Mouse (Mus musculus) heart, postnatal 25 days (tissue): ENCODE data around the gene Gys1. TPM values are rescaled to one million over a fixed set of nuclear protein-coding genes. Genes with fewer than 3 reads are reported as not detected.

ENCODE experiments used
- microRNA-seq: library from miRNA; unstranded; fragments of <30 nt; microRNA quantifications from one replicate; pipeline ENCODE4 v1.2.0, GENCODE M21; 2022
- total RNA-seq, 2 experiments: library from RNA; stranded (reverse); gene quantifications; 2 replicates each; pipeline ENCODE4 v1.2.3; 2021

The Gys1 gene
- total RNA-seq, 2 experiments from 2014 or later = 93.1 to 98.1 TPM

Small RNA genes lying within 50 kb of the gene (microRNA-seq; reads per million reads assigned to microRNA genes)
- gene Gm22133 = not detected

Other genes with a start within 250 kb of the Gys1 start
- not detected for gene Ccdc155, start 230.0 kb upstream of the Gys1 start, total RNA-seq
- gene Dkkl1, start 222.7 kb upstream of the Gys1 start, total RNA-seq = not detected
- gene Tead2, start 219.1 kb upstream of the Gys1 start, total RNA-seq = 10 to 100 TPM in 1 of 2 experiments, 1 to 10 TPM in 1; 7.0 to 12.0 TPM
- 1 to 10 TPM; 2.9 to 3.2 TPM for gene Cd37, start 195.7 kb upstream of the Gys1 start, total RNA-seq
- gene Slc6a16, start 193.8 kb upstream of the Gys1 start, total RNA-seq = not detected
- gene Slc6a21, start 157.3 kb upstream of the Gys1 start, total RNA-seq = not detected
- 10 to 100 TPM; 23.5 to 25.0 TPM for gene Trpm4, start 101.1 kb upstream of the Gys1 start, total RNA-seq
- 100 to 1,000 TPM; 773 to 825 TPM for gene Hrc, start 99.6 kb upstream of the Gys1 start, total RNA-seq
- gene Ppfia3, start 67.8 kb upstream of the Gys1 start, total RNA-seq = under 1 TPM; 0.18 to 0.25 TPM
- gene Lin7b, start 64.3 kb upstream of the Gys1 start, total RNA-seq = 1 to 10 TPM; 1.8 to 2.0 TPM
- 100 to 1,000 TPM; 110 to 111 TPM for gene Snrnp70, start 39.1 kb upstream of the Gys1 start, total RNA-seq
- 1 to 10 TPM; 3.2 to 3.7 TPM for gene Kcna7, start 29.2 kb upstream of the Gys1 start, total RNA-seq
- gene Ntf5, start 21.1 kb upstream of the Gys1 start, total RNA-seq = under 1 TPM; 0.14 to 0.39 TPM
- not detected for gene Lhb, start 14.0 kb upstream of the Gys1 start, total RNA-seq
- 10 to 100 TPM; 28.5 to 29.3 TPM for gene Ruvbl2, start 3.3 kb downstream of the Gys1 start, total RNA-seq
- 100 to 1,000 TPM; 210 to 232 TPM for gene Ftl1, start 25.0 kb downstream of the Gys1 start, total RNA-seq
- 10 to 100 TPM; 24.7 to 26.7 TPM for gene Bax, start 32.1 kb downstream of the Gys1 start, total RNA-seq
- gene Tulp2, start 47.0 kb downstream of the Gys1 start, total RNA-seq = not detected
- 1 to 10 TPM; 4.0 to 5.1 TPM for gene Gm45808, start 52.0 kb downstream of the Gys1 start, total RNA-seq
- 1 to 10 TPM; 5.9 to 6.7 TPM for gene Dhdh, start 54.0 kb downstream of the Gys1 start, total RNA-seq
- gene Nucb1, start 75.6 kb downstream of the Gys1 start, total RNA-seq = 100 to 1,000 TPM; 126 to 129 TPM
- gene Ppp1r15a, start 91.4 kb downstream of the Gys1 start, total RNA-seq = 10 to 100 TPM; 22.7 to 23.9 TPM
- gene Plekha4, start 91.5 kb downstream of the Gys1 start, total RNA-seq = 1 to 10 TPM; 2.2 to 4.7 TPM
- gene Hsd17b14, start 120.0 kb downstream of the Gys1 start, total RNA-seq = under 1 TPM; 0.18 to 0.59 TPM
- 100 to 1,000 TPM; 188 to 200 TPM for gene Bcat2, start 135.3 kb downstream of the Gys1 start, total RNA-seq
- not detected for gene Fgf21, start 180.6 kb downstream of the Gys1 start, total RNA-seq
- gene Fut1, start 182.4 kb downstream of the Gys1 start, total RNA-seq = not detected
- under 1 TPM; 0.21 to 0.39 TPM for gene Izumo1, start 187.0 kb downstream of the Gys1 start, total RNA-seq
- 10 to 100 TPM; 26.3 to 33.6 TPM for gene Rasip1, start 192.6 kb downstream of the Gys1 start, total RNA-seq
- gene Mamstr, start 205.1 kb downstream of the Gys1 start, total RNA-seq = 1 to 10 TPM; 6.0 to 8.4 TPM
- under 1 TPM; 0.47 to 0.78 TPM for gene Fut2, start 231.6 kb downstream of the Gys1 start, total RNA-seq
- under 1 TPM; 0.14 to 0.29 TPM for gene Ntn5, start 249.2 kb downstream of the Gys1 start, total RNA-seq